Mouse (Mus musculus) heart, embryonic 11.5 days (tissue): ENCODE measurements around the gene Leng9. TPM values are rescaled to one million over a fixed set of nuclear protein-coding genes. Genes with fewer than 3 reads are reported as not detected.
A peak's percentile ranks its signal among the peaks of the same experiment; 100 is the strongest.

ENCODE experiments used
- ATAC-seq: fragments of 200-750 bp; cut with Nextera tagmentation; replicated peaks from 2 replicates; pipeline ENCODE4 v1.8.0; 2017; ENCODE audit warnings: moderate library complexity; ENCODE audit not compliant: insufficient number of reproducible peaks, low FRiP score, low TSS enrichment
- H3K27ac ChIP-seq: fragments of 300-500 bp; sonication (generic); 2 replicates; pipeline ENCODE4 v1.5.1; 2014; ENCODE audit warnings: mild to moderate bottlenecking, low read depth, low read length
- H3K27me3 ChIP-seq: fragments of 300-500 bp; sonication (generic); 2 replicates; pipeline ENCODE4 v1.6.1; 2014; ENCODE audit warnings: mild to moderate bottlenecking, low read length, mixed read lengths; ENCODE audit not compliant: control insufficient read depth, insufficient read depth
- H3K36me3 ChIP-seq: fragments of 300-500 bp; sonication (generic); 2 replicates; pipeline ENCODE4 v1.6.1; 2014; ENCODE audit warnings: mild to moderate bottlenecking, low read length, moderate library complexity, mixed read lengths; ENCODE audit not compliant: control insufficient read depth, insufficient read depth
- H3K4me1 ChIP-seq: fragments of 300-500 bp; sonication (generic); 2 replicates; pipeline ENCODE4 v1.6.1; 2014; ENCODE audit warnings: low read length; ENCODE audit not compliant: control insufficient read depth, insufficient read depth
- H3K4me2 ChIP-seq: fragments of 300-500 bp; sonication (generic); 2 replicates; pipeline ENCODE4 v1.6.1; 2014; ENCODE audit warnings: mild to moderate bottlenecking, moderate library complexity
- H3K4me3 ChIP-seq: fragments of 300-500 bp; sonication (generic); 2 replicates; pipeline ENCODE4 v1.5.1; 2014; ENCODE audit warnings: low read depth, low read length
- H3K9ac ChIP-seq: fragments of 300-500 bp; sonication (generic); 2 replicates; pipeline ENCODE4 v1.6.1; 2014; ENCODE audit warnings: mild to moderate bottlenecking, low read depth, low read length, moderate library complexity
- H3K9me3 ChIP-seq: fragments of 300-500 bp; sonication (generic); replicated peaks from 2 replicates; pipeline ENCODE4 v1.6.1; 2016; ENCODE audit warnings: low read length; ENCODE audit not compliant: control insufficient read depth
- WGBS: fragments of 180-500 bp; shearing (Covaris S2); extraction: QIAGEN DNeasy Blood & Tissue Kit; methylation state at CpG from one replicate; pipeline ENCODE4 v1.1.7; 2014; ENCODE audit not compliant: insufficient replicate concordance; 5-methylcytosine and 5-hydroxymethylcytosine counted together
- polyA plus RNA-seq: library from polyadenylated mRNA; unstranded; fragments of >200 nt; fragmentation: Nextera tagmentation; extraction: Ambion mirVana; gene quantifications from 2 replicates; pipeline ENCODE4 v1.2.1, GENCODE M21; 2014

Leng9 gene
- polyA plus RNA-seq, 1 experiment from 2014 or later, result 1.4 TPM

GRCm38 (mm10) chr7:4131964-4132363 is 18.2 kb downstream of the Leng9 start:
- Histone ChIP-seq H3K4me2 (no peak overlapping the region), H3K4me1 (no peaks in the 10 kb centered on the region), H3K4me3 (no peak overlapping the region), H3K36me3 (no peaks in the 10 kb centered on the region), H3K9me3 (no peaks in the 10 kb centered on the region), H3K27me3 (no peaks in the 10 kb centered on the region), H3K9ac (no peak overlapping the region), H3K27ac (no peak overlapping the region)
- ATAC-seq, result no peak
- WGBS, result 84% methylated on average over 8 of the region's 8 CpGs

- Histone ChIP-seq H3K9ac (no peak overlapping the region), H3K9me3 (no peaks in the 10 kb centered on the region), H3K36me3 (no peaks in the 10 kb centered on the region), H3K27ac (no peak overlapping the region), H3K4me2 (no peak overlapping the region; the same call in 1 of the 2 replicates), H3K4me3 (no peak overlapping the region), H3K27me3 (no peaks in the 10 kb centered on the region), H3K4me1 (no peaks in the 10 kb centered on the region)
- ATAC-seq, result 0 out of 2 replicates have a peak, but pooled peaks have one; percentile 13
- 37% methylated on average over 13 of the region's 13 CpGs for WGBS
These were observed 19.3 kb downstream of the Leng9 start for GRCm38 (mm10) chr7:4130686-4131452.

- Histone ChIP-seq H3K9ac (no peak overlapping the region), H3K4me2 (no peak overlapping the region), H3K27ac (no peak overlapping the region), H3K9me3 (no peaks in the 10 kb centered on the region), H3K36me3 (no peaks in the 10 kb centered on the region), H3K27me3 (no peaks in the 10 kb centered on the region; the same call in 1 of the 2 replicates), H3K4me1 (no peaks in the 10 kb centered on the region; the same call in 1 of the 2 replicates), H3K4me3 (no peak overlapping the region)
- no peak for ATAC-seq
- 48% methylated on average over 6 of the region's 6 CpGs for WGBS
These were observed 21.3 kb downstream of the Leng9 start for GRCm38 (mm10) chr7:4128860-4129259.

DNA sequence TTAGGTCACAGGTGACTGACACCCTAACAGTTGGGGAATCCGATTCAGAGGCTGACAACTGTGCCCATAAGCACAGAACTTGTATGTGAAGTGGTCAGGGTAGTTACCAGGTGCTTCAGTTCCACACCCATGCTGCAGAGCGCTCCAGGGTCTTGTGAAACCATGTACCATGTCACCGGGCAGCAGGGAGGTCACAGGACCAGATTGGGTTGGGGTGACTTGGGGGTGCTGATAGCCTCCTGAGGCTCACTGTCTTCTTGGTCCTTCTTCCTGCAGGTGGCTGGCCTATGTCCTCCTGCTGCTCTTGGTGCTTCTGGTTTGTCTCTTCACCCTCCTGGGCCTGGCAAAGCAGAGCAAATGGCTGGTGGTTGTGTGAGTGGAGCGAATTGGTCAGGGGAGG is 22.3 kb downstream of the Leng9 start:
- no peak for ATAC-seq
- H3K9me3 ChIP-seq, result no peaks in the 10 kb centered on the region
- WGBS, result 80% methylated on average over 4 of the region's 4 CpGs
- H3K4me1 ChIP-seq, result no peaks in the 10 kb centered on the region; the same call in 1 of the 2 replicates
- H3K27ac ChIP-seq, result no peak overlapping the region
- no peaks in the 10 kb centered on the region for H3K36me3 ChIP-seq
- H3K9ac ChIP-seq, result no peak overlapping the region
- H3K4me3 ChIP-seq, result no peak overlapping the region
- no peaks in the 10 kb centered on the region; the same call in 1 of the 2 replicates for H3K27me3 ChIP-seq
- no peak overlapping the region for H3K4me2 ChIP-seq

GRCm38 (mm10) chr7:4126992-4127785 is 23.0 kb downstream of the Leng9 start:
- H3K36me3 ChIP-seq, result no peaks in the 10 kb centered on the region
- no peak overlapping the region for H3K9ac ChIP-seq
- no peaks in the 10 kb centered on the region for H3K9me3 ChIP-seq
- H3K4me3 ChIP-seq, result no peak overlapping the region
- H3K4me2 ChIP-seq, result no peak overlapping the region
- no peak overlapping the region for H3K27ac ChIP-seq
- no peak for ATAC-seq
- WGBS, result 77% methylated on average over 11 of the region's 11 CpGs
- peaks cover 5% of the 10 kb centered on the region; the same call in 1 of the 2 replicates for H3K27me3 ChIP-seq
- no peaks in the 10 kb centered on the region; the same call in 1 of the 2 replicates for H3K4me1 ChIP-seq

GRCm38 (mm10) chr7:4125306-4125705 is 24.9 kb downstream of the Leng9 start:
- Histone ChIP-seq H3K27me3 (peaks cover 15% of the 10 kb centered on the region), H3K4me3 (no peak overlapping the region), H3K36me3 (no peaks in the 10 kb centered on the region), H3K4me2 (no peak overlapping the region), H3K9ac (no peak overlapping the region), H3K27ac (no peak overlapping the region), H3K4me1 (no peaks in the 10 kb centered on the region; the same call in 1 of the 2 replicates), H3K9me3 (no peaks in the 10 kb centered on the region)
- ATAC-seq, result no peak
- 11% methylated on average over 9 of the region's 9 CpGs for WGBS

GRCm38 (mm10) chr7:4124856-4125255 is 25.3 kb downstream of the Leng9 start:
- no peak overlapping the region for H3K4me2 ChIP-seq
- H3K9ac ChIP-seq, result no peak overlapping the region
- H3K27me3 ChIP-seq, result peaks cover 20% of the 10 kb centered on the region
- no peak overlapping the region for H3K4me3 ChIP-seq
- no peak overlapping the region for H3K27ac ChIP-seq
- WGBS, result 20% methylated on average over 5 of the region's 5 CpGs
- H3K9me3 ChIP-seq, result no peaks in the 10 kb centered on the region
- no peaks in the 10 kb centered on the region; the same call in 1 of the 2 replicates for H3K4me1 ChIP-seq
- H3K36me3 ChIP-seq, result no peaks in the 10 kb centered on the region
- ATAC-seq, result no peak

DNA sequence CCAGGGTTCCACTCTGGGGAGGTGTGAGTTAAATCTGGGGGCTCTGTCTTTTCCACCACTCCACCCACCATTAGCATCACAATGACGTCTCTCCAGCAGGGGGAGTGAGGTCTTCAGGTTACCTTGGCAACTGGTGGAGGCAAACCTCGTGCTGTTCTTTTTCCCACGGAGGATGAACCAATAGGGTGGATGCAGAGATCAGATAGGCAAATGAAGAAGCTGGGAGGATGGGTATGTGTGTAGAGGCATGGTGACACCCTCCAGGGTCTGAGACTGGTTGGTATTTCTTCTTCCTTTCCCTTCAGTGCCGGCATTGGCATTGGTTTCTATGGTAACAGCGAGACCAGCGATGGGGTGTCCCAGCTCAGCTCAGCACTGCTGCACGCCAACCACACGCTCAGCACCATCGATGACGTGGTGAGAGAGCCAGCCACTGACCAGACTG is 25.8 kb downstream of the Leng9 start:
- 2% methylated on average over 10 of the region's 10 CpGs for WGBS
- H3K27ac ChIP-seq, result no peak overlapping the region
- peaks cover 25% of the 10 kb centered on the region for H3K27me3 ChIP-seq
- no peaks in the 10 kb centered on the region for H3K9me3 ChIP-seq
- peaks cover 3% of the 10 kb centered on the region; the same call in 1 of the 2 replicates for H3K4me1 ChIP-seq
- ATAC-seq, result no peak
- H3K9ac ChIP-seq, result no peak overlapping the region
- peak overlapping the region; percentile 19; the same call in 1 of the 2 replicates for H3K4me2 ChIP-seq
- no peaks in the 10 kb centered on the region for H3K36me3 ChIP-seq
- H3K4me3 ChIP-seq, result peak overlapping the region; percentile 18; the same call in 1 of the 2 replicates
